Mouse (Mus musculus) lung, postnatal 25 days (tissue): ENCODE measurements around the gene Zfp992.
"Not testable (repeated sequence)": the region's sequence is repeated elsewhere in the genome, so short reads cannot be mapped to it uniquely, and the experiment has no call there.

Experiments
- DNase-seq: peaks from one replicate; pipeline ENCODE4 v3.0.0; 2022; ENCODE audit warnings: low spot score

Gene Zfp992

GRCm38 (mm10) chr4:146448950-146449349, at the start of gene Zfp992:
Zfp992 (plus strand) TSS chr4:146449023.
- DNase-seq = not testable (repeated sequence)

DNA sequence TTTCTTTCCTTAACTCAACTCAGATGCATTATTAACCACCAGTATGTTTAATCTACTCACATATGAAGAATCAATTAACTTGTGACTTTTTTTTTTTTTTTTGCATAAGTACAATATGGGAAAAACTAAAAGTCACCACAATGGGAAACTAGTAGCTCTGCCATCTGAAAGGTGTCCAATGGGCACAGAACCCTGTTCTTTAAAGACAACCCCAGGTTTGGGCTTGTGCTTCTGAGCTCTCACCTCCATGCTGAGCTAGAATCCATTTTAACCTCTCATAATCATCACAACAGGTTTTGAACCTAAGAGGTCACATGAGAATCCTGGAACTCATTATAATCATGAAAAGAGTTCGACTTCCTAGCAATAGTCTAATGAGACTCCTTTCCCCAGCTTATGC, 19.4 kb upstream of the Zfp992 start:
- not testable (repeated sequence) for DNase-seq

- not testable (repeated sequence) for DNase-seq
Observed at GRCm38 (mm10) chr4:146430876-146431275, 17.9 kb upstream of the Zfp992 start.

DNA sequence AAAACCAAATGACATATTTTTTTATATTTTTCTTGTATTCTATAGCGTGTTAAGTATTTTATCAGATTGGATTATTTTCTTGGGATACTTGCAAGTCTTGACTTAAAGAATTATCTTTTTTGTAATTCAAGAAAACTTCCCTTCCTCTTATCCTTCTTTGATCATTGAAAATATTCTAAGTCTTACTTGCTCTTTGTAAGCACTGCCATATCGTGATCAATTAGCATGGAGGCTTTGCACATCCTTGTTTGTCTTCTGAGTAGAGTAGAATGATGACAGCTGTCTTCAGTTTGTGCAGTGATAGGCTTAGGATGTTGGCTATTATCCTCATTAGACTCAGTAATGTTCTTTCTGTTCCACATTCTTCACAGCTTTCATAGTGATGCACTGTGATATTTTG, 13.3 kb upstream of the Zfp992 start:
- not testable (repeated sequence) for DNase-seq

- DNase-seq = not testable (repeated sequence)
Observed at GRCm38 (mm10) chr4:146437256-146437655, 11.6 kb upstream of the Zfp992 start.

GRCm38 (mm10) chr4:146444345-146444744, 4.5 kb upstream of the Zfp992 start:
- not testable (repeated sequence) for DNase-seq

DNA sequence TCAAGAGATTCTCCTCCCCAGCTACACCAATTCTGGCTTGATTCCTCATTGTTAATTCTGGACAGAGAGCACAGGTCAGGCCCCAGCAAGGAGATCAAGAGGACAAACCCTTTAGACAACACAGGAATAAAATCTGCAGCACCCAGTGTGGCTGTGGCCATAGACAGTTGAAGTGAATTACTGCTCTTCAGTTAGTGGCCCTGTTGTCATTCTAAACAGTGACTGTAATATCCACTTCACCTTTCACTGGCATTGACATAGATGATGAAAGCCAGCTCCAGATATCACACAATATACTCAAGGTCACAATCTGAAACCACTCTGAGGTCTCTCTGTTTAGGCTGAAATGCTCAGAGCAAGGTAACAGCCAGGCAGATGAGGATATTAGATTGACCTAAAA, 3.7 kb upstream of the Zfp992 start:
- DNase-seq = not testable (repeated sequence)

DNA sequence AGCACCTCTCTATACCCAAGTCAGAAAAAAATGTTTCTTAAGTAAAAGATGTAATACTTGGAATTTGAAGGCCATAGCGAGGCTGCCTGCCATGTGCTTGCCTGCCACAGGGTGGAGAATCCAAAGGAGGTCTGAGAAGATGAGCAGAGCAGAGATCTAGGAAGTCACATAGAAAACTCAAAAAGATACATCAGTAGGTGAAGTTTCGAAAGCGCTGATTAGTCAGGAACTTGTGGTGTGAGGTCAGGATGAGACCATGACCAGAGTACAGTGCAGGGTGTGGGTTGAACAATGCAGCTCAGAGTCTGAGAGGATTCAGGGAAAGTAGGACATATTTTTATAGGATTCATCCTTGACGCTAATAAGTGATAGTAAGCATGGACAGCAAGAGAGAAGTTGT, 2.7 kb upstream of the Zfp992 start:
- DNase-seq = not testable (repeated sequence)

- DNase-seq = not testable (repeated sequence)
Observed at GRCm38 (mm10) chr4:146447016-146447415, 1.8 kb upstream of the Zfp992 start.

DNA sequence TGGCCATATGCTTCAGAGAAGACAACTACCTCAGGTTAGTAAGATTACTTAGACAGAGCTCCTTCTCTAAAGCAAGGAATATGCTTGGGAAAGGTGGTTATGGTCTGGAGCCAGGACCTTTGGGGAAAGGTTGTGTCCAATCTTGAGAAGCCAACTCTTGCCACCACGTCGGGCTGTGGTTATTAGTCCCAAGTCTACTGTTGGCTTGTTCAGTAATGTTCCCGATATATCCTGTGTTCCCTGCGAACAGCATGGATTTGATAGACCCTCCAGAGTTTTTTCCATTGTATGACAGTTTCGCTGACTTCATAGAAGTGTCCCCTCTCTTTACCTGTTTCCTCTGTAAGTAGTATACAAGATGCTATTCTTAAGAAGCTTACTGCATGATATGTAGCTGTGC, 888 bp downstream of the Zfp992 start:
- DNase-seq = not testable (repeated sequence)

GRCm38 (mm10) chr4:146452576-146452975, 3.8 kb downstream of the Zfp992 start:
- not testable (repeated sequence) for DNase-seq

- not testable (repeated sequence) for DNase-seq
Observed at GRCm38 (mm10) chr4:146454170-146454569, 5.3 kb downstream of the Zfp992 start.

DNA sequence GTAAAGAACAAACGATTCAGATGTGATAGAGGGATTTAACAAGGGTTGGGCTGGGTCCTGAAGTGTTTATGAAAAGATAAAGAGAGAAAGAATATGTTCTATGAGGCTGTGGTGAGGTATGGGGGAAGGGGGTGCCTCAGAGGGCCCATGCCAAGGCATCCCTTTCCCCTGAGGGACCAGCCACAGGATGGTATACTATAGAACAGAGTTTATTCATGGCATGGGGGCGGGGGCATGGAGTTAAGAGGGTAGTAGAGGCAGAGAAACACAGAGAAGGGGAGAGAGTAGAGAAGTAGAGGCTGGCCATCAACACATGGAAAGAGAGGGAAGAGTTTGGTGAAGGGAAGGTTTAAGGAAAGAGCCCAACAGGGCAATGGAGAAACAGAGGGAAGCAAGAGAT, 6.1 kb downstream of the Zfp992 start:
- no peak for DNase-seq

GRCm38 (mm10) chr4:146455321-146455721, 6.5 kb downstream of the Zfp992 start:
- DNase-seq = no peak

DNA sequence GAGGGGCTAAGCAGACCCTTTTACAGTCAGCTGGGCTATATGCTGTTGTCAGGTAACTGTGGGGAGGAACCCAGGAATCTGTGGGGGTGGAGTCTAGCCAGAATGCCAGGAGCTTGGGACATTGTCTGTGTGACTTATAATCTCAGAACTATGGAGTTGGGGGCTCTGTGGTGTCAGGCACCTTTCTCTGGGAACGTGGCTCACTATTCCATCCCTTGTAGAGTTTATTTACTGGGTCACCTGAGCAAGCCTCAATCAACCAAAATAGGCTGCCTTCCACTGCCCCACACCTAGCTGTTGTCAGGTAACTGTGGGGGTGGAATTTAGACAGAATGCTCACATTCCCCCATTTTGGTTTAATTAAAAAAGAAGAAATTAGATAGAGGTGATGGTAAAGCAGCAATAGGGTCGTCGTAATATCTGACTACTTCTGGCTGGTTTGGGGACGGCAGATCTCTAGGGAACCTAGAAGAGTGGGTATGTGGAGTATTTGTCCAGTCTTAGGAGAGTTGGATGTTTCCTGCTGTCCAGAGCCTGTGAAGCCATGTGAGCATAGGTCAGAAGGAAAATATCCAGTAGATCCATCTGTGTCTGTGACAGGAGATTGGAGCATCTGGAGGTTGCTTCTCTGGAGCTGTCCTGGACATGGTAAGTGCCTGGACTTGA, 7.4 kb downstream of the Zfp992 start:
- DNase-seq = no peak

- DNase-seq = no peak
Observed at GRCm38 (mm10) chr4:146457126-146457525, 8.3 kb downstream of the Zfp992 start.

- no peak for DNase-seq
Observed at GRCm38 (mm10) chr4:146457720-146458119, 8.9 kb downstream of the Zfp992 start.

DNA sequence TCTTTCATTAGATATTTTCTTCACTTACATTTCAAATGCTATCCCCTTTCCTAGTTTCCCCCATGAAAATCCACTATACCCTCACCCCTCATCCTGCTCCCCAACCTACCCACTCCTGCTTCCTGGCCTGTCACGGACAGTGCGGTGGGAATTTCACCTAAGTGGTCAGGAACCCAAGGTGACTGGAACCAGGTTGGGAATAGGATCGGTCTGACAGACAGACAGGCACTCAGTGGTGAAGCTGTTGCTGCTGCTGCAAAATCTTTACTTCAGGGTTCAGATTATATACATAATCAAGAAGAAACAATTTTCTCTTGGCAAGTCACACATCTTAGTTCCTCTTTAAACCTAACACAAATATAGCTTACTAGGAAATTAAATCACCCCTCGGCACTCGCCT, 11.0 kb downstream of the Zfp992 start:
- not testable (repeated sequence) for DNase-seq

DNA sequence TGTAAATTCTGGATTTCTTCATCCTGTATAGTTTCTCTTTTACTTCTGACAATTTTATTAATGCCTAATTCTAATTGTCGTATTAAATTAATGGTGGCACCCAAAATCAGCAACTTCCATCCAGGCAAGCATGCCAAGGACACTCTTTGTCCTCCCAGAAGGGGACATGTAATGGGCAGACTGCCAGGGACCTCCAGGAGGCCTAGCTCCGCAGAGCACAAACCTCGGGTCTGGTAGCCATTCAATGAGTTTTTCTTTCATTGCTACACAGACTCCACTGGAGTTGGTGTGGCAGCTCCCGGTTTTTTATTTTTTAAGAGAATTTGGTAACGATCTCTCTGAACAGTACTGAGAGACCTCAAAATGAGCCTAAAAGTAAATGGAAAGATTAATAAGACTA, 11.9 kb downstream of the Zfp992 start:
- not testable (repeated sequence) for DNase-seq

GRCm38 (mm10) chr4:146463649-146464351, 15.0 kb downstream of the Zfp992 start:
- DNase-seq = not testable (repeated sequence)

GRCm38 (mm10) chr4:146469984-146470383, 21.2 kb downstream of the Zfp992 start:
- DNase-seq = not testable (repeated sequence)

DNA sequence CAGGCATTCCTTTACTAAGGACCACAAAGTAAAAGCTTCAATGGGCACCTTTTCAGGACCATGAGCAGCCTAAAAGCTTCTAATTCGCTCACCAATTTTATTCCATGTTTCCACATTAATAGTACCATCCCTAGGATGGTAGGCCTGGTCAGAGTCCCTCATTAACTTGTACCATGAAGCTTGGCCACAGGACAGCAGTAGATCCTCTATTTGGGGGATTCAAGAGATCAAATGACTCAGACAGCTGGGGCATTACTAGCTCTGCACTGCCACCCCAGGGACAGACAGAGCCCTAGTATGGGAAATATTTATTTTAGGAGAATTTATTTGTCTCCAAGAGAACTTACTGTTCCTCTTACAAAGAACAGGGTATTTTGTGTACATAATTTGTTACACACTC, 25.4 kb downstream of the Zfp992 start:
- DNase-seq = not testable (repeated sequence)
